ENCODE assay signal across 8 mouse cellular contexts in the genomic region with DNA sequence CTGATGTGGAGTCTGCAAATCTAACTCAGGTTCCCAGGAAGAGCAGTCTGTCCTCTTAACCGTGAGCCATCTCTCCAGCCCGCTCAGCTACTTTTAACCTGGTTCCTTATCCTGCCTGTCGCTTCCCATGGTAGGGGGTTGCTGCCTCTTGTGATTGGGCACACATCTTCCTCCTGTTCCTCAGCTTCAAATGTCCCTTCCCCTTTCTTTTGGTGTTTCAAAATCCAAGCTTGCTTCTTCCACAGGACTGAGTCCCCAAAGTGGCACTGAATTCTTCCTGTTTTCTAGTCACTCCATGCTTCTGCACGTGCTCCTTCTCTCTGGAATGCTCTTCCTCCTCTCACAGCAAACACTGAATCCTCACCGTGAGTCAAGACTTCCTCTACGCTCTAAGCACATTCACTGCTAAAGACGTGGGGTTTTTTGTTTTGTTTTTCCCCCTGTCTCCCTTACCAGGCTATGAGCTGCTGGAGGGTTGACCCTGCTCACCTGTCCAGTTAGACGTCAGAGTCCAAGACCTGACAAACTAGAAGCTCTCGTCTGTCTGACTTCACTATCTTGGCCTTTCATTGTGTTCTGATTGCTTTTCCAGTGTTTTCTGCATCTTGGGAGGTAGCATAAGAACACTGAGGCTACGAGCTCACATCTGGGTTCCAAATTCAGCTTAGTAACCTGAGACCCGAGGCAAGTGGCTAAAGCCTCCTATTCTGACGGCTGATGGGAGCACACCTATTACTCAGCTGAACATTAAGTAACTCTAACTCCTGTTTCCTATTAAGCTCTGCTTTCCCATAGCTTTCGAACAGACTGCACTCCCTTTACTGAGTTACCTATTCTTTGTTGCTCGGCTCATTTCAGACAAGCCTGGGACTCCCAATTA. TPM values are rescaled to one million over a fixed set of nuclear protein-coding genes. Genes with fewer than 3 reads are reported as not detected.
DNase-seq lines count a peak whose midpoint lies in the region; ATAC-seq and TF ChIP-seq lines count a peak whose summit lies in the region.

No protein-coding gene starts in this region.

- DNase-seq in layer of hippocampus, adult 2 months (ENCODE audit: low spot score in 2 of 2), result no peak
- DNase-seq in layer of hippocampus, adult 8-10 months (ENCODE audit: low spot score in 2 of 2), result no peak
- DNase-seq in embryonic facial prominence, embryonic 14.5 days (ENCODE audit: low spot score), result no peak
- no peak for DNase-seq in urinary bladder, adult 18-20 months (ENCODE audit: low spot score in 2 of 2)
- no peak for DNase-seq in right cerebral cortex, postnatal 14 days
- DNase-seq in adrenal gland, postnatal 4 days (ENCODE audit: low spot score in 2 of 2), result no peak

- H3K4me3 ChIP-seq in layer of hippocampus, adult 2 months, result peak overlapping the region; percentile 82
- peak overlapping the region; percentile 62 for H3K4me3 ChIP-seq in embryonic facial prominence, embryonic 14.5 days (ENCODE audit: low read depth, low read length)
- H3K4me3 ChIP-seq in intestine, embryonic 15.5 days (replicated peaks), result peak overlapping the region; percentile 65
- peak overlapping the region; percentile 57 for H3K4me3 ChIP-seq in neural tube, embryonic 12.5 days

- no peak for TF ChIP-seq CTCF in layer of hippocampus, adult 2 months (conservative IDR thresholded peaks at IDR 0.05)

- no peak for ATAC-seq in embryonic facial prominence, embryonic 14.5 days (ENCODE audit: low read depth)
- ATAC-seq in intestine, embryonic 15.5 days, result no peak
- no peak for ATAC-seq in neural tube, embryonic 12.5 days (ENCODE audit: low FRiP score, low read depth)

- no peaks in the 10 kb centered on the region for H3K27me3 ChIP-seq in embryonic facial prominence, embryonic 14.5 days (replicated peaks; ENCODE audit: control insufficient read depth, insufficient read depth, low read length)
- no peaks in the 10 kb centered on the region for H3K27me3 ChIP-seq in intestine, embryonic 15.5 days (replicated peaks)
- no peaks in the 10 kb centered on the region for H3K27me3 ChIP-seq in neural tube, embryonic 12.5 days (replicated peaks)

- H3K9ac ChIP-seq in embryonic facial prominence, embryonic 14.5 days (ENCODE audit: low read depth, low read length), result peak overlapping the region; percentile 65
- H3K9ac ChIP-seq in intestine, embryonic 15.5 days, result peak overlapping the region; percentile 49
- H3K9ac ChIP-seq in neural tube, embryonic 12.5 days, result peak overlapping the region; percentile 56; the same call in 1 of the 2 replicates

- H3K4me1 ChIP-seq in embryonic facial prominence, embryonic 14.5 days (ENCODE audit: control insufficient read depth, insufficient read depth, low read length), result peaks cover 10% of the 10 kb centered on the region
- H3K4me1 ChIP-seq in intestine, embryonic 15.5 days (replicated peaks), result peaks cover 17% of the 10 kb centered on the region
- peaks cover 26% of the 10 kb centered on the region for H3K4me1 ChIP-seq in neural tube, embryonic 12.5 days

- H3K27ac ChIP-seq in layer of hippocampus, adult 2 months, result peak overlapping the region; percentile 99
- peak overlapping the region; percentile 77 for H3K27ac ChIP-seq in embryonic facial prominence, embryonic 14.5 days (replicated peaks; ENCODE audit: low read depth, low read length)
- peak overlapping the region; percentile 93; the same call in 1 of the 2 replicates for H3K27ac ChIP-seq in intestine, embryonic 15.5 days
- no peak overlapping the region for H3K27ac ChIP-seq in neural tube, embryonic 12.5 days

- WGBS in embryonic facial prominence, embryonic 14.5 days, result 48% methylated on average over 14 of the region's 14 CpGs
- WGBS in intestine, embryonic 15.5 days, result 64% methylated on average over 14 of the region's 14 CpGs
- 78% methylated on average over 14 of the region's 14 CpGs for WGBS in neural tube, embryonic 12.5 days

- H3K9me3 ChIP-seq in embryonic facial prominence, embryonic 14.5 days (ENCODE audit: control insufficient read depth, low read length), result no peaks in the 10 kb centered on the region
- no peaks in the 10 kb centered on the region for H3K9me3 ChIP-seq in intestine, embryonic 15.5 days
- H3K9me3 ChIP-seq in neural tube, embryonic 12.5 days, result no peaks in the 10 kb centered on the region

- peaks cover 40% of the 10 kb centered on the region for H3K36me3 ChIP-seq in embryonic facial prominence, embryonic 14.5 days (ENCODE audit: control insufficient read depth, insufficient read depth, low read length)
- peaks cover 23% of the 10 kb centered on the region for H3K36me3 ChIP-seq in intestine, embryonic 15.5 days
- peaks cover 48% of the 10 kb centered on the region for H3K36me3 ChIP-seq in neural tube, embryonic 12.5 days

- peak overlapping the region; percentile 70 for H3K4me2 ChIP-seq in embryonic facial prominence, embryonic 14.5 days (ENCODE audit: low read depth, low read length)
- peak overlapping the region; percentile 80 for H3K4me2 ChIP-seq in intestine, embryonic 15.5 days (replicated peaks)
- H3K4me2 ChIP-seq in neural tube, embryonic 12.5 days (replicated peaks), result peak overlapping the region; percentile 77

RNA-seq across cellular contexts. Expression of a gene that starts 1.7 kb away (rescaled TPM):
- total RNA-seq in layer of hippocampus, adult 2 months (2021), result 10 to 100 TPM; 50.8 to 54.7 TPM
- 10 to 100 TPM; 47.4 to 54.8 (median 51.8) TPM for total RNA-seq in layer of hippocampus, adult 8-10 months (2022)
- polyA plus RNA-seq in embryonic facial prominence, embryonic 14.5 days (2014; fragmentation: Nextera tagmentation; extraction: Ambion mirVana), result 88.9 and 97.1 TPM in 2 replicates
- 132 and 154 TPM in 2 replicates for polyA plus RNA-seq in intestine, embryonic 15.5 days (2015; fragmentation: Nextera tagmentation; extraction: Ambion mirVana)
- polyA plus RNA-seq in neural tube, embryonic 12.5 days (2016; fragmentation: Nextera tagmentation; extraction: Ambion mirVana), result 154 and 158 TPM in 2 replicates
- total RNA-seq in adrenal gland, postnatal 4 days (2021), result 10 to 100 TPM; 82.0 to 87.2 TPM

RNA-seq across cellular contexts. Expression of a gene that starts 10.5 kb away (rescaled TPM):
- 1 to 10 TPM; 6.6 to 7.9 TPM for total RNA-seq in layer of hippocampus, adult 2 months (2021)
- total RNA-seq in layer of hippocampus, adult 8-10 months (2022), result 10 to 100 TPM in 3 of 4 experiments, 1 to 10 TPM in 1; 10.0 to 14.5 (median 11.2) TPM
- 165 and 289 TPM in 2 replicates for polyA plus RNA-seq in embryonic facial prominence, embryonic 14.5 days (2014; fragmentation: Nextera tagmentation; extraction: Ambion mirVana)
- 12.1 and 15.6 TPM in 2 replicates for polyA plus RNA-seq in intestine, embryonic 15.5 days (2015; fragmentation: Nextera tagmentation; extraction: Ambion mirVana)
- polyA plus RNA-seq in neural tube, embryonic 12.5 days (2016; fragmentation: Nextera tagmentation; extraction: Ambion mirVana), result 19.3 and 20.1 TPM in 2 replicates
- 100 to 1,000 TPM in 1 of 2 experiments, 10 to 100 TPM in 1; 72.6 to 112 TPM for total RNA-seq in adrenal gland, postnatal 4 days (2021)

RNA-seq across cellular contexts. Expression of a gene that starts 13.1 kb away (rescaled TPM):
- 100 to 1,000 TPM; 333 to 349 TPM for total RNA-seq in layer of hippocampus, adult 2 months (2021)
- total RNA-seq in layer of hippocampus, adult 8-10 months (2022), result 100 to 1,000 TPM; 268 to 335 (median 298) TPM
- 1,605 and 1,712 TPM in 2 replicates for polyA plus RNA-seq in embryonic facial prominence, embryonic 14.5 days (2014; fragmentation: Nextera tagmentation; extraction: Ambion mirVana)
- polyA plus RNA-seq in intestine, embryonic 15.5 days (2015; fragmentation: Nextera tagmentation; extraction: Ambion mirVana), result 2,127 and 2,325 TPM in 2 replicates
- 1,155 and 1,157 TPM in 2 replicates for polyA plus RNA-seq in neural tube, embryonic 12.5 days (2016; fragmentation: Nextera tagmentation; extraction: Ambion mirVana)
- 100 to 1,000 TPM; 804 to 830 TPM for total RNA-seq in adrenal gland, postnatal 4 days (2021)

RNA-seq across cellular contexts. Expression of a gene that starts 20.2 kb away (rescaled TPM):
- 100 to 1,000 TPM; 115 to 123 TPM for total RNA-seq in layer of hippocampus, adult 2 months (2021)
- 100 to 1,000 TPM; 118 to 129 (median 122) TPM for total RNA-seq in layer of hippocampus, adult 8-10 months (2022)
- 147 and 165 TPM in 2 replicates for polyA plus RNA-seq in embryonic facial prominence, embryonic 14.5 days (2014; fragmentation: Nextera tagmentation; extraction: Ambion mirVana)
- 171 and 180 TPM in 2 replicates for polyA plus RNA-seq in intestine, embryonic 15.5 days (2015; fragmentation: Nextera tagmentation; extraction: Ambion mirVana)
- polyA plus RNA-seq in neural tube, embryonic 12.5 days (2016; fragmentation: Nextera tagmentation; extraction: Ambion mirVana), result 152 TPM in 2 replicates
- total RNA-seq in adrenal gland, postnatal 4 days (2021), result 100 to 1,000 TPM; 153 TPM

RNA-seq across cellular contexts. Expression of a gene that starts 20.4 kb away (rescaled TPM):
- 100 to 1,000 TPM; 387 to 403 TPM for total RNA-seq in layer of hippocampus, adult 2 months (2021)
- total RNA-seq in layer of hippocampus, adult 8-10 months (2022), result 100 to 1,000 TPM; 291 to 332 (median 307) TPM
- 12.6 and 12.8 TPM in 2 replicates for polyA plus RNA-seq in embryonic facial prominence, embryonic 14.5 days (2014; fragmentation: Nextera tagmentation; extraction: Ambion mirVana)
- polyA plus RNA-seq in intestine, embryonic 15.5 days (2015; fragmentation: Nextera tagmentation; extraction: Ambion mirVana), result 12.1 and 13.5 TPM in 2 replicates
- polyA plus RNA-seq in neural tube, embryonic 12.5 days (2016; fragmentation: Nextera tagmentation; extraction: Ambion mirVana), result 15.2 and 16.7 TPM in 2 replicates
- total RNA-seq in adrenal gland, postnatal 4 days (2021), result 10 to 100 TPM; 36.2 to 37.8 TPM

Comparison
In these comparisons a context has a peak if more than half of its experiments do, and no peak if none do; other contexts are left out.
1. RNA of a gene that starts 10.5 kb away (total RNA-seq): 72.6 to 112 TPM in adrenal gland, postnatal 4 days; 10.0 to 14.5 TPM in layer of hippocampus, adult 8-10 months and 6.6 to 7.9 TPM in layer of hippocampus, adult 2 months; every median in the first group is over 4 times any median in the second.
2. Peak in every context shown above with its lines, with median percentiles within 50 percentile points of each other: H3K4me3 ChIP-seq, H3K4me2 ChIP-seq and H3K9ac ChIP-seq.